Mouse (Mus musculus) adipocyte (in vitro differentiated cells): ENCODE results near the gene Cd47.

ENCODE experiments used
- DNase-seq: peaks from one replicate; pipeline ENCODE4 v3.0.0-alpha.2; 2016; ENCODE audit warnings: low spot score

Cd47 gene

DNA sequence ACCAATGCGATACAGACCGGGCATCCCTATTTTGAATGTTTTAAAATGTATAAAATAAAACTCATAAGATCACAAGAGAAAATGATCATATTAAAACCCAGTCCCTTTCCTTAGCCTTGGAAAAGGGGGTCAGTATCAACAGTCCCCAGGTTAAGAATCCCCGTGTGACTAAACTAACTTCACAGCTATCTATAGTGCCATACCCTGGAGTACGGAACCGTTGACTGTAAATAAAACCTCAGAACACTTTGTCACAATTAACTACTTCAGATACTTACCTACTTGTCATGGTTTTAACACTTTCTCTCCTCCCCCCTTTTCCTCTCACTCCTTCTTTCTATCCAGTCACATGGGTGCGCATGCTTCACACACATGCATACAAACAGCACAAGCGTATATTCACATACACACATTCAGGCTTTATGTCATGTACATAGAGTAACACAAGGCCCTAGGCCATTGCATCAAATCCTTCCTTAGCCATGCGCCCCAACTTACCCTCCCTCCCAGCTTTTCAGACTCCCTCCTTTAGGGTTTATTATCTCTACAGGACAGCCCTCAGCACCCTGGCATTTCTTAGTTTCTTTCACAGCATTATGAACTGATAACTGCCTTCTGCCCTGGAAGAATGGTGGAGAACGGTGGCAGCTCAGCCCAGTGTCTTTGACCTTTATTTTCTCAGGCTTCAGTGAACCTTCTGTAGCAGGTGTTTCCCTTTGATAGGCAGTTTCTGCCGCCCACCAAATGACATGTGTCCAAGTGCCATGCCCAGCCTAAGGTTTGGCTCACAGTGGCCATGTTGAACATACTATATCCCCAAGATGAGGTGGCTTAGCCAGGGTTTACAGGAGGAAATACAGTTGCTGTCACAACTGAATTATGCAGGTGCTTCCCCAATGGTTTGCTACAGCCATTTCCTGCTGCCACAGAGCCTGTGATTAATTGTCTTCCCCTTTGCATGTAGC lies at the start of gene Cd47:
Gene Cd47 (plus strand): TSS at position 937 of the 965 bp plus-strand sequence.
- no peak for DNase-seq

DNA sequence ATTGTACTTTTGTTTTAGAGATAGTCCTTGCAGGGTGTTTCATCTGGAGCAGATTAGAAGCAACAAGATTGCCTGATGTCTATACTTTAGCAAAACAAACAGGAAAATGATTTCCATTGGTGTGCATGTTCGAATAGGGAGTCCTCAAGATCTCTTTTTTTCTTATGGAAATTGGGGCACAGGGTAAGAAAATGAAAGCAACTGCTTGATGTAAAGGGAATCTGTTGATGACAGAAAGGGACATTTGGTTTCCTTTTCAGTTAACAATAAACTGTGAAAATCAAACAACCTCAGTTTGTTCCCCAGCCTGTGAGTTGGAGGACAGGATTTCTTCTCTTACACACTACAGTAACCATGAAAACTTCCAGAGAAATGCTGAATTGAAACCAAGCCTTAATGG lies 47.4 kb upstream of the Cd47 start:
- DNase-seq = peak; percentile 51

GRCm38 (mm10) chr16:49753318-49753717 lies 47.0 kb upstream of the Cd47 start:
- peak; percentile 30 for DNase-seq

DNA sequence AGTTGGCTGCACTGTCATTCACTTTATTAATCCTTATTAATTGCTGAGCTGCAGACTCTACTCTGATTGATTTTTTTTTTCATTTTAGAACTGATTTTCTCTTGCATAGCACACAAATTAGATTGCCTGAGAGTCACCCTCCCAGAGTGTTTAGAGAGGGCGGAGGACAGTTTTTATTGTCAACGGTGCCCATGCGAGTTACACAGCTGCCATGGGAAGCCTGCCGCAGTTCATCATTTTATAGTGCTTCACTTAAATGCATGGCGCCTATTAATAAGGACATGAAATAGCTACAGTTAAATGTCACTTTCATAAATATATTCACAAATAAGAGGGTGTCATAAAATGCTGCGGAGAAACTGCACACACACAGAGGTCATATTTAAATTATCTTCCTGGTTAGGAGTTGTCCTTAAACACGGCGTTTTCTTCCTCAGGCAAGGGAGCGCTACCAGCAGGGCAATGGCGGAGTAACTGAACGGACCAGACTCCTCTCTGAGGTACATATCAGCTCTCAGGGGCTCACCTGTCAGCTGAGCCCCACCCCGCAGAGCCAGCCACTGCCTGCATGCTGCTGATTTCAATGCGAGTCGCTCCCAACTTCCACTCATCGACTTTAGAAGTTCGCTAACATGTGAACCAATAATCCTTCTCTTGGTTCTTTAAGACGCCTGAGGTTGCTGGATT lies 39.7 kb upstream of the Cd47 start:
- no peak for DNase-seq

DNA sequence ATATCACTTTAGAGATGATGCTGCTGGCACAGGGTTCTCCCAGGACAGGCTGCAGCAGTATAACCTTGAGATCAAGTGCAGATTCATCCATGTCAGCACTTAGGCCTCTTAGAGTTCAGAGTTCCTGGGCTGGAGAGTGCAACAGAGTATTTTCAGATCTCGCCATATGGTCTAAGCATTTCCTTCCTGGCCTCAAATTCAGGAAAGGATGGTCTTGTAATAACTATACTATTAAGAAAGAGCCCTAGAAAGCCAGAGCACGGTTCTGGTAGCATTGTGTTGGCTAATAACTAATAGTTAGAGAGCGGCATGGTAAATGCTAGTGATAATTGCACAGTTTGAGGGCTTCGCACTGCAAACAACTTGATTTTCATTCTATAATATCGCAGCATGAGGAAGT lies 38.4 kb upstream of the Cd47 start:
- no peak for DNase-seq

- peak; percentile 53 for DNase-seq
Observed at GRCm38 (mm10) chr16:49766326-49766725, 34.0 kb upstream of the Cd47 start.

- no peak for DNase-seq
Observed at GRCm38 (mm10) chr16:49768491-49769031, 31.8 kb upstream of the Cd47 start.

GRCm38 (mm10) chr16:49769831-49770261 lies 30.5 kb upstream of the Cd47 start:
- DNase-seq = peak; percentile 45

GRCm38 (mm10) chr16:49770320-49771189 lies 29.8 kb upstream of the Cd47 start:
- DNase-seq = peak; percentile 81

- DNase-seq = no peak
Observed at GRCm38 (mm10) chr16:49771609-49772396, 28.5 kb upstream of the Cd47 start.

- no peak for DNase-seq
Observed at GRCm38 (mm10) chr16:49772576-49772975, 27.8 kb upstream of the Cd47 start.

DNA sequence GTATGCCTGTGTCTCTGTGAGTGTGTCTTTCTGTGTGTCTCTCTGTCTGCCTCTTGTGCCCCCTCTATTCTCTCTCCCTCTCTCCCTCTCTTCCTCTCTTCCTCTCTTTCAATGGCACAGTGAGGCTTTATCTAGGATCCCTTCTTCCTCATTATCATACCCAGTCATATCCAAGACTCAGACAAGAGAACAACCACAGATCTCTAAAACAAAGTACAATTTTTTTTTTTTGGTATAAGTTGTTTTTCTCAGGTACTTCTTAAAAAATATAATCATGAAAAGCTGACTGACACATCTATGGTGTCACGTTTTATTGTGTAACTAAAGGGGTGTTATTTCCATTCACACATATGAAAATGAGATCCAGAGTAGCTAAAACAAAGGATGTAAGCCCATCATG lies 27.3 kb upstream of the Cd47 start:
- no peak for DNase-seq

- DNase-seq = no peak
Observed at GRCm38 (mm10) chr16:49774059-49775001, 26.0 kb upstream of the Cd47 start.

- no peak for DNase-seq
Observed at GRCm38 (mm10) chr16:49775002-49775966, 25.0 kb upstream of the Cd47 start.

GRCm38 (mm10) chr16:49776981-49777380 lies 23.4 kb upstream of the Cd47 start:
- no peak for DNase-seq

- no peak for DNase-seq
Observed at GRCm38 (mm10) chr16:49781556-49782156, 18.7 kb upstream of the Cd47 start.

DNA sequence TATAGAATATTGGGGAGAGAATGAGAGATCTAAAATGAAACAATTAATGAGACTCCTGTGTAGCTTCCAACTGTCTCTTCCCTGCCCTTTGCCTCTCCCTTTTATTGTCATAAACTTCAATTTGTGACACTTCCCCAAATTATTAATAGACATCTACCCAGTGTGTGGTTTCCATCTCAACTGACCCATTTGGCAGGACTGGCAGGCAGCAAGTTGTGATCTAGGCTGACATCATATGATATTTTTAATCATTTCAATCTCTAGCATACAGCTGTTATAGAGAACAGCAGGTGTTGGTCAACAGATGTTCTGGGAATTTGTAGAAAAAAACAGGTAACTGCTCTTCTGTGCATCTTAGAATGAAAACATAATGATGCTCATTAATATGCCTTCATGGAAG lies 17.0 kb upstream of the Cd47 start:
- no peak for DNase-seq

GRCm38 (mm10) chr16:49786116-49786515 lies 14.2 kb upstream of the Cd47 start:
- no peak for DNase-seq
